Mouse (Mus musculus) forebrain, postnatal 0 days (tissue): ENCODE measurements at regions not wholly inside any gene's neighbourhood (a gene's known extent, or its start where the extent isn't known, plus 50 kb on each side); places are given as distances from the start of the nearest gene placed in this dataset.

ENCODE experiments used
- ATAC-seq: fragments of 200-750 bp; cut with Nextera tagmentation; 2 replicates; pipeline ENCODE4 v1.8.0; 2017; ENCODE audit warnings: mild to moderate bottlenecking, moderate library complexity
- DNase-seq: peaks from one replicate; pipeline ENCODE4 v3.0.0-alpha.2; 2015
- H3K27ac ChIP-seq: fragments of 300-500 bp; sonication (generic); 2 replicates; pipeline ENCODE4 v1.5.1; 2014; ENCODE audit warnings: low read depth, mild to moderate bottlenecking, antibody characterized with exemption, low read length, moderate library complexity, mixed read lengths
- H3K27me3 ChIP-seq: fragments of 300-500 bp; sonication (generic); 2 replicates; pipeline ENCODE4 v1.6.1; 2014; ENCODE audit warnings: mild to moderate bottlenecking, low read length, mixed read lengths; ENCODE audit not compliant: insufficient read depth
- H3K36me3 ChIP-seq: fragments of 300-500 bp; sonication (generic); 2 replicates; pipeline ENCODE4 v1.6.1; 2014; ENCODE audit warnings: mild to moderate bottlenecking, moderate library complexity; ENCODE audit not compliant: insufficient read depth
- H3K4me1 ChIP-seq: fragments of 300-500 bp; sonication (generic); 2 replicates; pipeline ENCODE4 v1.6.1; 2014; ENCODE audit warnings: antibody characterized with exemption; ENCODE audit not compliant: insufficient read depth
- H3K4me2 ChIP-seq: fragments of 300-500 bp; sonication (generic); 2 replicates; pipeline ENCODE4 v1.6.1; 2014; ENCODE audit warnings: low read depth, mild to moderate bottlenecking, moderate library complexity
- H3K4me3 ChIP-seq: fragments of 300-500 bp; sonication (generic); 2 replicates; pipeline ENCODE4 v1.5.1; 2014; ENCODE audit warnings: low read depth, low read length, mixed read lengths
- H3K9ac ChIP-seq: fragments of 300-500 bp; sonication (generic); 2 replicates; pipeline ENCODE4 v1.6.1; 2014; ENCODE audit warnings: mild to moderate bottlenecking
- H3K9me3 ChIP-seq: fragments of 300-500 bp; sonication (generic); 2 replicates; pipeline ENCODE4 v1.6.1; 2016; ENCODE audit warnings: low read length
- CTCF ChIP-seq: sonication (generic); IDR thresholded peaks from 2 replicates; pipeline ENCODE4 v1.5.1; 2016; ENCODE audit warnings: antibody characterized with exemption, control low read depth, low read depth
- WGBS: fragments of 180-500 bp; shearing (Covaris S2); extraction: QIAGEN DNeasy Blood & Tissue Kit; methylation state at CpG from one replicate; pipeline ENCODE4 v1.1.7; 2014; 5-methylcytosine and 5-hydroxymethylcytosine counted together

- Histone ChIP-seq H3K4me2 (no peak overlapping the region), H3K4me1 (no peaks in the 10 kb centered on the region), H3K9ac (no peak overlapping the region), H3K27me3 (no peaks in the 10 kb centered on the region), H3K4me3 (no peak overlapping the region), H3K36me3 (no peaks in the 10 kb centered on the region), H3K27ac (no peak overlapping the region), H3K9me3 (no peaks in the 10 kb centered on the region)
- no peak for ATAC-seq
- TF ChIP-seq CTCF, result peak; percentile 61
- peak; percentile 58 for DNase-seq
These were observed 152.1 kb downstream of the Cct6b start for GRCm38 (mm10) chr11:82612026-82612425.

DNA sequence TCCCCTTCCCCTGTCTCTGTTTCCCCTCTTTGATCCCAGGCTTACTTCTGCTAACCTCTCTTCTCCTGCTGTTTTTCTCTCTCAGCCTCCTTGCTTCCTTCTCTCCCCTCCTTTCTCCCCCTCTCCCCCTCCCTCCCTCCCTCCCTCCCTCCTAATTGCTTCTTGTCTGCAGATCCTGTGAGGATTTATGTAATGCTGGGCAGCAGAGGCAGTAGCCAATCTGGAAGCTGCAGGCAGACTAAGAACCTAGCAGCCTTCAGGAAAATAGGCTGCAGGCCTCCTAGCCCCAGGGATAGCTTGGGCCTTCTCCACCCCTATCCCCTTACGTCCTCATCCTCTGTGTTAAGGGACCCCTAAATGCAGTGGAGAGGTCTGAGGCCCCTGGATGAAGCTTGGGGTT lies 155.2 kb downstream of the Cct6b start:
- no peaks in the 10 kb centered on the region for H3K36me3 ChIP-seq
- DNase-seq (no peak), ATAC-seq (no peak)
- no peak overlapping the region for H3K4me2 ChIP-seq
- H3K27ac ChIP-seq, result no peak overlapping the region
- no peaks in the 10 kb centered on the region for H3K27me3 ChIP-seq
- H3K4me1 ChIP-seq, result no peaks in the 10 kb centered on the region
- no peak overlapping the region for H3K4me3 ChIP-seq
- WGBS, result 41% methylated on average over 1 of the region's 1 CpGs
- no peak for TF ChIP-seq CTCF
- no peak overlapping the region for H3K9ac ChIP-seq
- H3K9me3 ChIP-seq, result no peaks in the 10 kb centered on the region

GRCm38 (mm10) chr11:82607661-82608060 lies 156.5 kb downstream of the Cct6b start:
- H3K4me1 ChIP-seq, result no peaks in the 10 kb centered on the region
- no peak overlapping the region for H3K9ac ChIP-seq
- 74% methylated on average over 5 of the region's 5 CpGs for WGBS
- no peak overlapping the region for H3K4me2 ChIP-seq
- no peak for DNase-seq
- H3K4me3 ChIP-seq, result no peak overlapping the region
- H3K9me3 ChIP-seq, result no peaks in the 10 kb centered on the region
- H3K27me3 ChIP-seq, result no peaks in the 10 kb centered on the region
- TF ChIP-seq CTCF, result no peak
- no peak for ATAC-seq
- H3K27ac ChIP-seq, result no peak overlapping the region
- H3K36me3 ChIP-seq, result no peaks in the 10 kb centered on the region

DNA sequence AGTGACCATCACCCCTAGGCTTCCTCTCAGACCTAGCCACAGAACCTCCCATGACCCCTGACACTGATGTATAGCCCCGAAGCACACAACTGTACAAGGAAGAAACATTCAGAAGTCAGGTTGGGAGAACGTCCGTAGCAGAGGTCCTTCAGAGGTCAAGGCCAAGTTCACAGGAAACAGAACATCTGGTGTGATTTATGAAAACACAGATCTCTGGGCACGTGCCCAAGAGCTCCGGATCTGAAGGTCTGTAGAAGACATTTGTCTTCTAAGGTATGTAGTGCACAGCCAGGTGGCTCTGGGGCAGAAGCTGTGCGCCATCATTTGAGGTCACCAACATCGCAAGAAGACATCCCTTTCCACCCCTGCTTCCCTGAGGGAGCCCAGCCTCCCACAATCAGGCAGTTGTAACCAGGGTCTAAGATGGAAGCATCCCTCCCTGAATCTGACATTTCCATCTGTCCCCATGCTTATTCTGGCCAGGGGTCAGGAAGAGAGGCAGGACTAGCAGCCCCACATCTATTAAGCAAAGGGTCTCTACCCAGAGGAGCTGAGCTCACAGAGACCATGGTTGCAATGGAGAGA lies 159.8 kb downstream of the Cct6b start:
- DNase-seq, result no peak
- H3K4me2 ChIP-seq, result no peak overlapping the region
- WGBS, result 89% methylated on average over 7 of the region's 7 CpGs

DNA sequence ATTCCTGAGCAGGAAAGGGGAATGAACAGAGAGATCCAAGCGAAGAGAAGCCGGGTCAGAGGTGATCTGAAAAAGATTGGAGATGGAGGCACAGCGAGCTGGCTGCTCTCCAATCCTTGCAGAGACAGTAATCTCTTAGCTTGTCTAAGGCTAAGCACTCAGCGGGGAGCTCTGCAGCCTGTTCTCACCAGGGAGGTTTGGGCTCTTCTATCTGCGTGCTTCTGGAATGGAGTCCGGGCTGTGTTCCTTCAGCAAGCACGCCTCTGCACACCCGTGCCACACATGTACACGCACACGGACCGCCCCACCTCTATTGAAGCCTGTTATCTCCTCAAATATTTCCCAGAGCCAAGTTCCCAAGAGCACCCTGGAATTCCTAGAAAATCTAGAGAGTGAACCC lies 161.3 kb downstream of the Cct6b start:
- Histone ChIP-seq H3K9me3 (no peaks in the 10 kb centered on the region), H3K9ac (no peak overlapping the region), H3K36me3 (no peaks in the 10 kb centered on the region), H3K4me2 (0 out of 2 replicates have a peak overlapping the region, but pooled peaks have one; percentile 4), H3K4me1 (no peaks in the 10 kb centered on the region), H3K27me3 (no peaks in the 10 kb centered on the region; the same call in 1 of the 2 replicates), H3K27ac (no peak overlapping the region), H3K4me3 (no peak overlapping the region)
- ATAC-seq, result no peak
- WGBS, result 14% methylated on average over 11 of the region's 11 CpGs
- peak; percentile 35 for DNase-seq
- TF ChIP-seq CTCF, result no peak

More for the DNA sequence above, 159.8 kb downstream of the Cct6b start:
- H3K27me3 ChIP-seq, result no peaks in the 10 kb centered on the region; the same call in 1 of the 2 replicates
- no peak overlapping the region for H3K27ac ChIP-seq
- no peak for ATAC-seq
- no peaks in the 10 kb centered on the region for H3K9me3 ChIP-seq
- H3K9ac ChIP-seq, result no peak overlapping the region
- TF ChIP-seq CTCF, result no peak
- H3K4me3 ChIP-seq, result no peak overlapping the region
- H3K36me3 ChIP-seq, result no peaks in the 10 kb centered on the region
- no peaks in the 10 kb centered on the region for H3K4me1 ChIP-seq

GRCm38 (mm10) chr11:82602250-82602649 lies 161.9 kb downstream of the Cct6b start:
- peak; percentile 16; the same call in 1 of the 2 replicates for ATAC-seq
- Histone ChIP-seq H3K4me1 (no peaks in the 10 kb centered on the region), H3K4me2 (no peak overlapping the region), H3K9ac (no peak overlapping the region), H3K27ac (no peak overlapping the region), H3K9me3 (no peaks in the 10 kb centered on the region), H3K36me3 (no peaks in the 10 kb centered on the region), H3K4me3 (no peak overlapping the region), H3K27me3 (no peaks in the 10 kb centered on the region; the same call in 1 of the 2 replicates)
- peak; percentile 16 for DNase-seq
- WGBS, result 40% methylated on average over 2 of the region's 2 CpGs
- no peak for TF ChIP-seq CTCF

DNA sequence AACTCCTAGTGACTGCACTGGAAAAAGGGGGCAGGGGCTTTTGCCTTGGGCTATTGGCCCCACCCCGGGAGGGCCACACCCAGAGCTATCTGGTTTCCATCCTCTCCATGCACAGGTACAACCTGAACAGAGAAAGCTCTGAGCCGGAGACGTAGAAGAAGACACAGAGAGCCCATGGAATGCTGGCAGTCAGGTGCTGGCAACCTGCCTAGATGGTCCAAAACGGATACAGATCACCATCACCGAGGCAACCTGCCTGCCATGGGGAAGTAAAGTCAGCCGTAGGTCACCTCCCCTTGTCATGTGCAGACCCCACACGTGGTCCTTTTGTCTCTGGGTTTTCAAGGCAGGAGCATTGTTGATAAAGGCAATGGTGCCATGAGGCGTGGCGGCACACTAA lies 164.0 kb downstream of the Cct6b start:
- Histone ChIP-seq H3K4me2 (no peak overlapping the region), H3K27ac (no peak overlapping the region), H3K4me3 (no peak overlapping the region), H3K9me3 (no peaks in the 10 kb centered on the region), H3K4me1 (no peaks in the 10 kb centered on the region), H3K9ac (no peak overlapping the region), H3K27me3 (no peaks in the 10 kb centered on the region; the same call in 1 of the 2 replicates), H3K36me3 (no peaks in the 10 kb centered on the region)
- ATAC-seq (no peak), DNase-seq (no peak)
- 63% methylated on average over 9 of the region's 9 CpGs for WGBS
- TF ChIP-seq CTCF, result no peak
